Mouse (Mus musculus) neural tube, embryonic 13.5 days (tissue): ENCODE measurements around the gene Hao2. TPM values are rescaled to one million over a fixed set of nuclear protein-coding genes. Genes with fewer than 3 reads are reported as not detected.

Experiments
- ATAC-seq: fragments of 200-750 bp; cut with Nextera tagmentation; 2 replicates; pipeline ENCODE4 v1.8.0; 2017; ENCODE audit warnings: low read depth, mild to moderate bottlenecking, moderate TSS enrichment, moderate library complexity
- H3K27ac ChIP-seq: fragments of 300-500 bp; sonication (generic); replicated peaks from 2 replicates; pipeline ENCODE4 v1.5.1; 2015; ENCODE audit warnings: moderate library complexity, mild to moderate bottlenecking, inconsistent platforms
- H3K27me3 ChIP-seq: fragments of 300-500 bp; sonication (generic); 2 replicates; pipeline ENCODE4 v1.6.1; 2015; ENCODE audit warnings: mild to moderate bottlenecking, inconsistent platforms
- H3K36me3 ChIP-seq: fragments of 300-500 bp; sonication (generic); 2 replicates; pipeline ENCODE4 v1.6.1; 2015; ENCODE audit warnings: mild to moderate bottlenecking, inconsistent platforms
- H3K4me1 ChIP-seq: fragments of 300-500 bp; sonication (generic); replicated peaks from 2 replicates; pipeline ENCODE4 v1.6.1; 2015; ENCODE audit warnings: inconsistent platforms
- H3K4me2 ChIP-seq: fragments of 300-500 bp; sonication (generic); 2 replicates; pipeline ENCODE4 v1.6.1; 2015; ENCODE audit warnings: inconsistent platforms, mild to moderate bottlenecking, moderate library complexity
- H3K4me3 ChIP-seq: fragments of 300-500 bp; sonication (generic); 2 replicates; pipeline ENCODE4 v1.5.1; 2015; ENCODE audit warnings: mild to moderate bottlenecking, inconsistent platforms
- H3K9ac ChIP-seq: fragments of 300-500 bp; sonication (generic); 2 replicates; pipeline ENCODE4 v1.6.1; 2015; ENCODE audit warnings: moderate library complexity, mild to moderate bottlenecking, inconsistent platforms
- H3K9me3 ChIP-seq: fragments of 300-500 bp; sonication (generic); 2 replicates; pipeline ENCODE4 v1.6.1; 2016; ENCODE audit warnings: inconsistent platforms
- WGBS: fragments of 180-500 bp; shearing (Covaris S2); methylation state at CpG from one replicate; pipeline ENCODE4 v1.1.7; 2015; 5-methylcytosine and 5-hydroxymethylcytosine counted together
- polyA plus RNA-seq: library from polyadenylated mRNA; unstranded; fragments of >200 nt; fragmentation: Nextera tagmentation; extraction: Ambion mirVana; gene quantifications from 2 replicates; pipeline ENCODE4 v1.2.1, GENCODE M21; 2015

Hao2 gene
- polyA plus RNA-seq, 1 experiment from 2014 or later, result not detected

DNA sequence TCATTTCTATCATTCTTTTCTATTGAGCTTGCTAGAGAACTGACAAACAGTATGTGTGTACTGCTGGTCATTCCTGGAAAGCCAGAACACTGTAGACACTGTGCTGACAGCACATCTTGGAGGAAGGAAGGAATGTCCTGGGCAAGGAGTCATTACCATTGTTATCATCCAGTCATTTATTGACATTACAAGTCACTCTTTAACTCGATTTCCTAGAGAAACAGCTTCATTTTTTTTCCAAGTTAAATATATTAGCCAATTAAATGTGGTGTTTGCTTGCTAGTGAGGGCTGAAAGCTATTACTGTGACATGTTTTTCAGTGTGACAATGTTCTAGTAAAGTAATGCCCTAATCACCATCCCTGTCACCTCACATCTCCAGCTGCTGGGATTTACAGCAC lies 39.4 kb downstream of the Hao2 start:
- Histone ChIP-seq H3K4me2 (no peak overlapping the region), H3K4me3 (no peak overlapping the region), H3K9ac (no peak overlapping the region), H3K27ac (no peak overlapping the region), H3K27me3 (no peaks in the 10 kb centered on the region), H3K9me3 (no peaks in the 10 kb centered on the region), H3K36me3 (no peaks in the 10 kb centered on the region), H3K4me1 (no peaks in the 10 kb centered on the region)
- no peak for ATAC-seq
- 49% methylated on average over 1 of the region's 1 CpGs for WGBS

DNA sequence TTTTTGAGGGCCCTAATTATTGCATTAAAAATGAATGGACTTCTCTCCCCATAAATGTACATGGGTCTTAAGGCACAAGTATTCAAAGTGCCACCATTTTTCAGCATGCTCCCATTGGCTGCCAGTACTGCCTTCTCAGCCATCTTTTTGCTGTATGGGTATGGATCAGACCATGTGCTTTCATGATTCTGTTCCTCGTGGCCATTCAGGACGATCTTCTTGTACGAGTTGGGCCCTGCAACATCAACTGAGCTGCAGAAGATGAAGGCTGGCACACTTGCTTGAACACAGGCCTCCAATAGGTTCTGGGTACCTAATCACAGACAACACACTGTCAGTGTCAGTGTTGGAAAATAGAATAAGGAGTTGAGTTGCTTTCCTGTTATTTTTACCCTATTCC lies 40.0 kb downstream of the Hao2 start:
- Histone ChIP-seq H3K4me3 (no peak overlapping the region), H3K27ac (no peak overlapping the region), H3K27me3 (no peaks in the 10 kb centered on the region), H3K9me3 (no peaks in the 10 kb centered on the region), H3K4me1 (no peaks in the 10 kb centered on the region), H3K36me3 (no peaks in the 10 kb centered on the region), H3K4me2 (no peak overlapping the region), H3K9ac (no peak overlapping the region)
- WGBS, result 89% methylated on average over 3 of the region's 3 CpGs
- no peak for ATAC-seq

DNA sequence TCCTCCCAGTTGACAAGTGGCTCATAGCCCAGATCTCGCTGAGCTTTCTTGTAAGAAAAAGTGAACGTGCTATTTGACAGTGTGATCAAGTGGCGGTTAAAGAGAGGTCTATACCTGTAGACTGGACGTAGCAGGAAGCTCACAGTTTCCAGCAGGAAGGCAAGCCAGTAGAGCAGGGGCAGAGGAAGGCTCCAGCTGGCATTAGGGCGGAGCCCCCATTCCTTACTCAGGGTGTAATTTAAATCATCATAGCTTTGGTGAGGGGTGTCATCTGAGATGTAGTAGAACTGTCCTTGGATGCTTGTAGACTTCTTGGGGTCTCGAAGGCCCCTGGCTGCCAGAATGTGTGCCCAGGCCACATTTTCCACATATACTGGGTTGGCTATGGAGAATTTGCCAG lies 40.4 kb downstream of the Hao2 start:
- Histone ChIP-seq H3K27me3 (no peaks in the 10 kb centered on the region), H3K27ac (no peak overlapping the region), H3K36me3 (no peaks in the 10 kb centered on the region), H3K9me3 (no peaks in the 10 kb centered on the region), H3K4me1 (no peaks in the 10 kb centered on the region), H3K4me2 (no peak overlapping the region), H3K9ac (no peak overlapping the region), H3K4me3 (no peak overlapping the region)
- no peak for ATAC-seq
- WGBS, result 92% methylated on average over 6 of the region's 6 CpGs

DNA sequence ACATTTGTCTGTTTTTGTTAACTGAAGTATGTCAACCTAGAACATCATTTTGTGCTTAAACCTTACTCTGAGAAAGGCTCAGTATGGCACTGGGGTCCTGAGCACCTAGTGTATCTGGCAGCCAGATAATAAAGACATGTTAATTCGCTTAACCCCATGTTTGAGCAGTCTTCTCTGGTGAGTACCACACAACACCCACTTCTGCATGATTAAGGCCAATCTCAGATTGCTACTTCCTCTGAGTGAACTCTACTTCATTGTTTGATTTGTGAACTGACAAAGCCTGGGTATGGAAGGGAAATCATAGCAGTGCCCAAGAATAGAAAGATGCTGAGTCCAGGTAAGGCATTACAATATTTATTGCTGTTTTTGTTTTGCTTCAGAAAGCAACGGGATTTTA lies 41.2 kb downstream of the Hao2 start:
- Histone ChIP-seq H3K9ac (no peak overlapping the region), H3K4me2 (no peak overlapping the region), H3K27me3 (no peaks in the 10 kb centered on the region), H3K4me3 (no peak overlapping the region), H3K36me3 (no peaks in the 10 kb centered on the region), H3K9me3 (no peaks in the 10 kb centered on the region), H3K4me1 (no peaks in the 10 kb centered on the region), H3K27ac (no peak overlapping the region)
- ATAC-seq, result no peak
- 75% methylated on average over 2 of the region's 2 CpGs for WGBS

DNA sequence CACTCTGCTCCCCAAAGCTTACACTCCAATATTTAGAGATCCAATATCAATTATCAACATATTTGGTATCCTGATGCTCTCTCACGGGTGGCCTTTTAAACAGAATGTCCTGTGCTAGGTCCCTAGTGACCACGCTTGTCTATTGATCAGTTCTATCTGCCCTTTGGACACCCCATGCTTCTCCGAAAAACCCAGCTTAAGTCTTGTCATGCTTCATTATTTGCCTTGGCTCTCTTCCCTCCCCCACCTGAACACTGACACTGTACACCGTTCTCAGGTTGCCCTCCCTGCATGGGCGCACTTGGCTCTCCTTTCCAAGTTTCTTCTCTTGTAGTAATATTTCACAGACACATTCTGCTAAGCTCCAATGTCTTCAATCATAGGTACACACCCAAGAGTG lies 42.8 kb downstream of the Hao2 start:
- ATAC-seq, result no peak
- 90% methylated on average over 5 of the region's 5 CpGs for WGBS
- Histone ChIP-seq H3K9ac (no peak overlapping the region), H3K4me1 (no peaks in the 10 kb centered on the region), H3K9me3 (no peaks in the 10 kb centered on the region), H3K27me3 (no peaks in the 10 kb centered on the region), H3K4me2 (no peak overlapping the region), H3K36me3 (no peaks in the 10 kb centered on the region), H3K27ac (no peak overlapping the region), H3K4me3 (no peak overlapping the region)

DNA sequence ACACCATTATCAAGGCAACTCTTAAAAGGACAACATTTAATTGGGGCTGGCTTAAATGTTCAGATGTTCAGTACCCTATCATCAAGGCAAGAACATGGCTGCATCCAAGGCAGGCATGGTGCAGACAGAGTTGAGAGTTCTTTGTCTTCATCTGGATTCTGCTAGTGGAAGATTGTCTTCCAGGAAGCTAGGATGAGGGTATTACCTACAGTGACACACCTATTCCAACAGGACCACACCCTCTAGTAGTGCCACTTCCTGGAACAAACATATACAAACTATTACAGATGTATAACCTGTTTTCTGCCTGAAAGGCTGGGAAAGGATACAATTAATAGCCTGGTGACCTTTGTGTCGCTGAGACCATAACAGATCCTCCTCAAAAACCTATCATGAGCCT lies 44.1 kb downstream of the Hao2 start:
- no peaks in the 10 kb centered on the region for H3K4me1 ChIP-seq
- WGBS, result 85% methylated on average over 1 of the region's 1 CpGs
- no peak overlapping the region for H3K27ac ChIP-seq
- no peak for ATAC-seq
- no peaks in the 10 kb centered on the region for H3K27me3 ChIP-seq
- H3K36me3 ChIP-seq, result no peaks in the 10 kb centered on the region
- H3K9ac ChIP-seq, result no peak overlapping the region
- no peaks in the 10 kb centered on the region for H3K9me3 ChIP-seq
- H3K4me2 ChIP-seq, result no peak overlapping the region
- no peak overlapping the region for H3K4me3 ChIP-seq

Other genes with a start within 250 kb of the Hao2 start
- gene Hsd3b2, start 168.7 kb downstream of the Hao2 start, polyA plus RNA-seq, result not detected in 2 replicates
- 0.06 TPM in 1 of 2 replicates, not detected in the other for gene Hsd3b3, start 130.1 kb downstream of the Hao2 start, polyA plus RNA-seq
- 8.0 and 11.3 TPM in 2 replicates for gene Hsd3b6, start 78.8 kb downstream of the Hao2 start, polyA plus RNA-seq
- gene Hsd3b1, start 33.4 kb downstream of the Hao2 start, polyA plus RNA-seq, result not detected in 2 replicates
- gene Wars2, start 247.8 kb upstream of the Hao2 start, polyA plus RNA-seq, result 5.9 and 6.3 TPM in 2 replicates